Mouse (Mus musculus) adrenal gland, adult 8-10 months (tissue): ENCODE data around the gene Greb1. TPM values are rescaled to one million over a fixed set of nuclear protein-coding genes. Genes with fewer than 3 reads are reported as not detected.

Experiments
- DNase-seq: peaks from one replicate; pipeline ENCODE4 v3.0.0; 2022
- total RNA-seq, 4 experiments: library from RNA; stranded (reverse); gene quantifications; 2 replicates each; pipeline ENCODE4 v1.2.4; 2022

Gene Greb1
- 100 to 1,000 TPM in 2 of 4 experiments, 10 to 100 TPM in 2; 48.1 to 255 (median 118) TPM for total RNA-seq

DNA sequence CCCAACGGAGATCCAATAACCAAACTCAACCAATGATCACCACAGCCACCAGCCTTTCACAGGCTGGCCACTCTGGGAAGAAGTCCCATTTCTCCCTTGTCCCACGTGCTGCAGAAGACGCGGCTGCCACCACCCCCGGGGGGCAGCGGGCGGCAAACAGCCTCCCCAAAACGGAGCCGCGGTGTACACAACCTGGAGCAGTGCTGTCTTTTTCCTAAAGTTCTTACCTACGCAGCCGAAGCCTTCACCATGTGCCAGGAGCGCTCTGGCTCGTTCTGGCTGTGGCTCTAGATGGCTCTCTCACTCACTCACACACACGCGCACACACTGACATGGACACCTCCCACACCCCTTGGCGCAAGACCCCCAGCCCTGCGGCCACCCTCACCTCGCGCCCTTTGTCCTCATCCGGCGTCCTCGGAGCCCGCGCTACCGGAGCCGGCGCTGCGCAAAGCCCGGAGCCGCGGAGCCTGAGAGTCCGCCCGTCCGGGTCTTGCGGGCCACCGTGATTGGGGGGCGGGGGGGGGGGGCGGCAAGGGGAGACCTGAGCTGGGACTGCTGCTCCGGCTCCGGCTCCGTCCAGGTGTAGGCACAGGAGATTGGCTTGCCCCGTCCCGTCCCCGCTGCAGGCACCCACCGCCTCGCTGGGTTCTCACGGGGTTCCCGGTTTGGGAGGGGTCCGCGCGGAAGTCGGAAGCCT lies at the start of gene Greb1:
Greb1 (minus strand) TSS at position 628 of the 700 bp plus-strand sequence.
- DNase-seq: no peak

DNA sequence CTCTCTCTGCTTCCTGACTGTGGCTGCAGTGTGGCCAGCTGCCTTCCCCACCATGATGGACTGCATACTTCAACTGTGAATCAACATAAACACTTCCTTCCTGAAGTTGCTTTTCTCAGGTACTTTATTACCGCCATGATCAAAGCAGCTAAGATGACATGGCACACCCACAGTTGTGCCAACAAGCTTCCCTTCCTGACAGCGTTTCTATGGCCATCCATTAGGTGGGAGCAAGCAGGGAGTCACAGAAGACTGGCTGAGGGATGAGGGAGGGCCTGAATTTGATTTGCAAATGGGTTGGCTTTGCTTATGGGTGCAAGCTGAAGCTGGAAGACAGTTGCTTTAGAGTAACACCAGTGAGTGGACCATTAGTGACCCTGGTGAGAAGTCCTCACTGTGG lies 49.1 kb upstream of the Greb1 start:
- DNase-seq: no peak

DNA sequence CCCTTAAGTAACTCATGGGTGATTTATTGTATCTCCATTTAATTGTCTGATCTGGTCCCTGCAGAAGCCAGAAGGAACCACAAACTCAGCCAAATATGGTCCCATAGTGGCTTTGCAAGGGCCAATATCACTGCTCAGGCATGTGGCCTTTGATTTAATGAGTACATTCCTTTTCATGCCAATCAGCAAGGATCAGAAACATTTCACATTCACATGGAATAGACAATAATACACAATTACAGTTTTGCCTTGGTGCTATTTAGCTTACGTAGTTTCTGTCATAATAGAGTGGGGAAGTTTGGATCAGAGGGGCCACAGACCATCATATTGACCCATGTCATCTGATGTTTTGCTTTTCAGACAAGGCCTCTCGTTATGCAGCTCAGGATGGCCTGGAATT lies 47.8 kb upstream of the Greb1 start:
- DNase-seq: no peak

DNA sequence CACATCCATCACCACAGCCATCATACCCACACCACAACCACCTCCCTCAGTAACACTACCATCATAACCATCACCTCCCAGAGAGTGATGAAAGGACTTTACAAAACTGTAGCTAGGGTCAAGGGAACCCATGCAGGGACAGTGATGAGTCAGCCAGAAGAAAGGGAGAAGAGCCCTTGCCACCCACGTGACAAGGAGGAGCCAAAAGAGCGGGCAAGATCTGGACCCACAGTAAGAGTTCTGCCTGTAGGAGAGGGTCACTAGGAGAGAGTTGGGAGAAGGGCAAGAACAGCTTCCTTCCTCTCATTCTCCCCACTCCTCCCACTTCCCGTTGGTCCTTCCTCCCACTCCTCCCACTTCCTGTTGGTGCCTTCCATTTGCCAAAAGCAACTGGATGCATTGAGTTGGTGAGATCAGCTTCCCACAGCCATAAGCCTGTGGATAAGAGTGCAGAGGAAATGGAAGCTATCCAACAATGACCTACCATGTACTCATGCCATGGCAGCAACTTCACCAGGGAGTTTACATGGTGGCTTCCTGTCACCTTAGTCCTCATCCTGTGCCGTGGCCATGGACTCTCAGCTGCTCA lies 46.6 kb upstream of the Greb1 start:
- peak; percentile 41 for DNase-seq

DNA sequence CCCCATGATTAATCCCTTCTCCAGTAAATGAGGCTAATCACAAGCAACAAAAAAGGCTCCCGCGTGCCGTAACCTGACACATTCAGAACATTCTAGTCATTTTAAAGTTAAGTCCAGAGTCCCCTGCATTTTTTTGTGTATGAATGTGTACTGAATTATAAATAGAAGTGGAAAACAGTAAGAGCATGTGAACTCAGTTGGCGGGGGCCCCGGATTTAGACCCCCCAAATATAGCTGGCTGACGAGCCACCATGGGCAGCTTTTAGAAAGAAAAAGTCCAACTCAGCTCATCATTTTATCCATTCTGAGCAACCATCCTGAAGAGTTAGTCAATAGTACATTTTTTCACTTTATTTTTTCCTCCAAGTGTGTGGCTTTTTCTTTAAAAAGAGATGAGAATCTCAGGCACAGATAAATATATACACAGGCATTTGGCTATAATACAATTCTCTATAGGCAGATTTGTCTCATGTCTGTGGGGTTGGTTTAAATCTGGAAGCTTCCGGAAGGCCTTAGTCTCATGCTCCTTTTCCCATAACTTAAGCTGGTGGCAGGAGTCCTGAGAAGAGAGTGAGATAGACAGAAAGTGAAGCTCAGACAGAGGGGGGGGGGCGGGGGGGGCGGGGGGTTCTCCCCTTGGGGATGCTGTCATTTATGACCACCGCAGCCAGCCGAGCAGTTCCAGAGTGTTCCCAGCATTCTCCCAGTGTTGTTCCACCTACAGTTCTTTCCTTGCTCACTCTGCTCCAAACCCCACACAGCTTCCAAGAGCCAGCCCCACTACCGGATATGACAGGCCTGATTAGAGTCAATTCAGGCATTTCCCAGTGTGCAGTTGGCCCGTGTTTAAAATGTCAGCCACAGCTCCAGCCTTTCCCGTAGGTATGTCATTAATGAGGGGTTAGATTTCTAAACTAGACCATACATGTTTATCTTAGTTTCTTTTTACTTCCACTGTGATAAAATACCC lies 44.2 kb upstream of the Greb1 start:
- no peak for DNase-seq

DNA sequence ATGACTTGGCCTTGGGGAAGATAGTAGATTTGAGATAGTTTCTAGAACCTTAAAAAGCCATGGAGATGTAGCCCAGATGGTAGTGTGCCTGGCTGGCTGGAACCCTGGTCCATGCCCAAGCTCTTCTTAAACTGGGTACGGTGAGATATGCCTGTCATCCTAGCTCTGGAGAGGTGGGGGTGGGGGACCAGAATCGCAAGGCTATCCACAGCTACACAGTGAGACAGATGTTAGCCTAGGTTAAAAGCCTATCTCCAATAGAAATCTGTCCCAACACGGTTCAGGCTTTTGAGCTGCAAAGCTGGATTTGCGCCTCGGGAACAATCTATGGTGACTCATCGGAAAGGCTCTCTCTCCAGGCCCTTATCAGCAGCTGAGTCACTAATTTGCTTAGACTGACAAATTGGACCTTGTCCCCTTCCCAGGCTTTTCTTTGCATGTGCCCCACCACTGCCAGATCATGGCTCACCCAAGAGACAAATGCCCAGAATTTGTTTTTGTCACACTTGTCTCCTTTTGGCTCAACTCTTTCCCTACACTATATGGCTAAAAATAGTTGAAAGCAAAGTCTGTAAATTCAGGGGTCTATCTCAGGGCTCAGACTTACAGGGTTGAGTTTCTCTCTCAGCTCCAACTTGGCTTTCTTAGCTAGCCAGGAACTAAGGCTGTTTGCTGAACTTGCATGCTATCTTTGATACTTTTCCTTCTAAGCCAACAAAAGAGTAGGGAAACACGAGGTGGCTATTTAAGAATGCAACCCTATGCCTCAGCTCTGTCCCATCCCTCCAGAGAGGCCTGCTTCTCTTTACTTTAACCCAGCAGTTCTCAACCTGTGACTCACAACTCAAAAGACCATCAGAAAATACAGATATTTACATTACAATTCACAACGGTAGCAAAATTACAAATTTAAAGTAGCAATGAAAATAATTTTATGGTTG lies 40.4 kb upstream of the Greb1 start:
- peak; percentile 86 for DNase-seq

DNA sequence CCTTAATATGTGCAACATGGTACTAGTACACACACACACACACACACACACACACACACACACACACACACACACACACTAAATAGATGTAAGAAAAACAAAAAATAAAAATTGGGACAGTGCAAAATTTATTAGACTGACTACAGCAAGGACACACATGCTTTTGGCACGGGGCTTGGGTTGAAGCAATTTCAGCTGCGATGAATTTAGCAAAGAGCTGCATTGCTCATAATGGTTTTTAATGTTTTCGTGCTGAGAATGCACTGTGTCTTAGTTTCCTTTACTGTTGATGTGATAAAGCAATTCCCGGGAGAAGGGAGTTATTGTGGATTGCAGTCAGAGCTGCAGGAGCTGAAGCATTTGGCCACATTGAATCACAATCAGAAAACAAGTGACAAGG lies 37.1 kb upstream of the Greb1 start:
- DNase-seq: peak; percentile 72

DNA sequence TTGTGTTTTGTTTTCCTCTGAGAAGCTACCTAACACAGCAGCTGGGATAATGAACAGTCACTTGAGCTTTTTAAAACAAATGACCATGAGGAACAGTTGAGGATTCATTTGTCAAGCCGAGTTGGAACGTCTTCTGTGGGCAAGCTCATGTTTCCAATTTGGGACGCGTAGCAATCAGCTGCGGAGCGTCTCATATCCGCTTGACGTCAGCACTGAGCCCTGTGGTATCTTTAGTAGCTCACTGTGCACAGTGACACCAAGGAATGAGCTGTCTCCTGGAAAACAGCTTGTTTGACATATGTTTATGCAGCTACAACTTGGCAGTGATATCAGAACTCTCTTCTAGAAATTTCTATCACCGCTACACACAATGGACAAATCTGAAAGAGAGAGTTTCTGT lies 35.5 kb upstream of the Greb1 start:
- DNase-seq: peak; percentile 68

DNA sequence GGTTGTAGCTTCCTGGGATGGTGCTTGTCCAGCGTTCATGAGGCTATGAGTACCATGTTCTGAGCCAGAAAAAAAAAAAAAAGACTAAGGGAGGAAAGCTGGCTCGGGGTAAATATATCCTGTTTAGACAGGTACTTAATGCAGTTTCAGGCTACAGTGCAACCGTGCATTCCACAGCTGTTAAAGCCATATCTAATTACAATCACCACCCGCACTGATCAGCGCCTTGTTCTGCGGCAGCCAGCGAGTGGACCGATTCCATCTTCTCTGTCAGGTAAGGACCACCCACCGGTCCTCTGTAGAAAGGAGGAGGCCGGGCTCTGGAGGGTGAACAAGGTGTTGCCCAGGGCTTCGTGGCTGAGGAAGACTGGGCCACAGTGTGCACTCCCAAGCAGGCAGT lies 34.0 kb upstream of the Greb1 start:
- DNase-seq: no peak

DNA sequence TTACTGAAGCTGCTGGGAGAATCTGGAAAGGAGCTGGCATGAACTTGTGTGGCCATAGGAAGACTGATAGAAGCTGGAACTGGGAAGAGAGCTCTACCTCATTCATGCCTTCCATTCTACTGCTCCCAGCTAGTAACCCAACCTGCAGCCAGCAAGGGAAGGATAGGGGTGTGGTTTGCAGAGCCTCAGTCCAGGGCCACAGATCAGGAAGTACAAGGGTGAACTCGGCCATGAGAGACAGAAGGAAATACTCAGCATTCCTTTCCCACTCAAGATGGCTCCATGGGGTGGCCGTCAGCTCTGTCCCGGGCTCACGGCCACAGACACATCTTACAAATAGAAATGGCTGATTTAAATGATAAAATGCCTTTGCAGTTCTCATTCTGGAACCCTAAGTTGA lies 30.4 kb upstream of the Greb1 start:
- no peak for DNase-seq

DNA sequence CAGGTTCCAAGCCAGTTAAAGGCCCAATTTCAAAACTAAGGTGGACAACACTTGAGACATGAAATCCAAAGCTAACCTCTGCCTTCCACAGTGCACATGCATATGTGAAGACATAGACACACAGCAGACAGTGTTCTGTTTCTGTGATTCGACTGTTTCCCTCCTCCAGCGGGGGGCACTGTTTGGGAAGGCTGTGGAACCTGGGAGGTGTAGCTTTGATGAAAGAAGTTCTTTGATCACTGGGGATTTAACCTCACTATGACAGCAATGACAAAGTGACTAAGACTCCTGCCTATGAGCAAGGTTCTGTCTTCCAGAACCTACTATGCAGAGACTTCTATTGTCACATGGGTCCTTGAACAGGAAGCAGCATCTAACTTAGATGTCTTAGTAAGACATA lies 29.1 kb upstream of the Greb1 start:
- DNase-seq: no peak

DNA sequence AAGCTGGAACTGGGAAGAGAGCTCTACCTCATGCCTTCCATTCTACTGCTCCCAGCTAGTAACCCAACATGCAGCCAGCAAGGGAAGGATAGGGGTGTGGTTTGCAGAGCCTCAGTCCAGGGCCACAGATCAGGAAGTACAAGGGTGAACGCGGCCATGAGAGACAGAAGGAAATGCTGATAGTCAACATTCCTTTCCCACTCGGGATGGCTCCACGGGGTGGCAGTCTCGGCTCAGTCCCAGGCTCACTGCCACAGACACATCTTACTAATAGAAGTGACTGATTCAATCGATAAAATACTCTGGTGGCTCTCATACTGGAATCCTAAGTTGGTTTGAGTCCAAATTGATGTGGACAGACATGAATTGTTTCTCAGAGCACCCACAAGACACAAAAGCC lies 27.8 kb upstream of the Greb1 start:
- DNase-seq: peak; percentile 61

DNA sequence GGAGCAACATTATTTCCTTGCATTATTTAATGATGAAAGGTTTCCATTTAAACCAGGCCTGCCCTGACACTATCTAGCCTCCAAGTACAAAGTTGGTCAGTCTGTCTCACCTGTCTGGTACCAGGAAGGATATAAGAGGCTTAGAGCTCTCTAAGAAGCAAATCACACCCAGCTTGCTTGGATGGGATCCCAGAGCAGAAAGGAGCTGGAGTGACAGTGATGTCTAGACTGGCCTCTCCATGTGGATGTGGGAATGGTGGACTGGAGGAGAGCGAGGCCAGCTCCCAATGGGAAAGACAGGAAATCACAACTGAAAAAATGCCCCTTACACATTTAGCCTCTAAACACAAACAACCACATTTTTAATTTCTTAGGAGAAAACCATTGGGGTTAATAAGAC lies 23.0 kb upstream of the Greb1 start:
- DNase-seq: no peak

DNA sequence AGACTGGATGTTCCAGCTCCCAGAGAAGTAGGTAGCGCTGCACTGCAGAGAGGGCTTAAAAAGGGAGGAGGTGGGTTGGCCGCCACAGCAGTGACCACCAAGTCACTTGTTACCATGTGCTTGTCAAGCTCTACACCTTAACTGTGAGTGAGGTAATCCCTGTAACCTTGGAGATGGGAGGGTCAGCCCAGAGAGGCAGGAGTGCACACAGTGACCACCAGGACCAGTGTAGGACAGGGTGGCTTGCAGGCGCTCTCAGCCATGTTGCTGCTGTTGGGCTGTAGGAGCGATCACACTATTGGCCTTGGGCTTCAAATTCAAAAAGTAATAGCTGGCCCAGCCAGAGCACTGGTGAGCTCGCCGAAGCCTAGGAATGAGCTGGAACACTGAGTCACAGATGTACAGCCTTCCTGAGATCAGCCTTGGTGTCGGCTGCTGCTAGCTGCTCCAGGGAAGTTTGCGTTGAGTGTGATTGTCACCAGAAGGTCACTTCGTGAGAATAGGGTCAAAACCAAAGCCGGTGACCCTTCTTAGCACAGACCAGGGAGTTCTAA lies 21.6 kb upstream of the Greb1 start:
- peak; percentile 58 for DNase-seq

DNA sequence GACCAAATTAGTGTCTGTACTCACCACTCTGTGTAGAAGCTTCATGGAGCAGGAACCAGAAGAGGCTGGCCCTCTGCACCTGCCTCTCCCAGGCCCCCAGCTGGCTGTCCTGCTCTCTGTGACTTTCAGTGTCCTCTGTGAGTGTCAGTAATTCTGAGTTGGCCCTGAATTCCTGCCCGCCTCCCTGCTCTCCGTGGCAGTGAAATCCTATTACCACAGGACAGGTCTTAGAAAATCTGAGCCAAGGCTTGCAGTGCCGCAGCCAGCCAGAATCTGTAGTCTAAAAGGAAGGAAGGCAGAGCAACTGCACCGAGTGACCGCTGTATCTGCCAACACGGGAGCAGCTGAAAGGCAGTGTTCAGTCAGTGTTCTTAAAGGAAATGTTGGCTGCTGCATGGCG lies 20.1 kb upstream of the Greb1 start:
- DNase-seq: no peak

DNA sequence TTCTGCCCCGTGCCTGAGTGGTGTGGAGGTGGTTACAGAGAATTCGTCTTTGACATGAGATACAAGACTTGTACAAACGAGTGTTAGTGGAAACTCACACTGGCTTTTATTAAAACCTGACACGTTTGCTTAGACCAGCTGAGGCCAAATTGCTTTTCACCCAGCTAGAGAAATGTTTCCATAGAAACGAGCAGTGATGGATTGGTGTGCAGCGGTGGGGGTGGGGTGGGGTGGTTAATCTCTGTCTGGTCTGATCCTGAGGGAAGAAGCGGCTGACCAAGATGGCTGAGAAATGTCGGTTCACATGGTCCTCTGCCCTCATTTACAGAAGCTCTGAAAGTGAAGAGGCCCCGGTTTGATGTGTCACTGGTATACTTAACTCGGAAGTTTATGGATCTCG lies 17.8 kb upstream of the Greb1 start:
- DNase-seq: no peak

DNA sequence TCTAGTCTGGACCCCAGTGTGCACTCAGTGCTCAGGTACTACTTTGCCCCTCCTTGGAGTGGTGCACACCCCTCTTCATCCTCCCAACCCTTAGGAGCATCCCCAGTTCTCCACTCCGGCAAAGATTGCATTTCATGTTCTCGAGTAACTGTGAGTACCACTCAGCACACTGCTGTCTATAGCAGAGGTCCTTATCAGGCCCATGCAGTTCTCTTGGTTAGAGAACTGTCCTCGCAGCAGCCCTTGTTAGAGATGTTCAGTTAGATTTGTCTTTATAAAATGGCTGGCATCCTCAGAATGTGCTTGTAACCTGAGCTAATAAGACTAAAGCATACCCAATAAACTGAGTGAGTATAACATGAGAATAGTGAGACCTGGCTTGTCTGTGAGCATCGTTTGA lies 16.5 kb upstream of the Greb1 start:
- no peak for DNase-seq

DNA sequence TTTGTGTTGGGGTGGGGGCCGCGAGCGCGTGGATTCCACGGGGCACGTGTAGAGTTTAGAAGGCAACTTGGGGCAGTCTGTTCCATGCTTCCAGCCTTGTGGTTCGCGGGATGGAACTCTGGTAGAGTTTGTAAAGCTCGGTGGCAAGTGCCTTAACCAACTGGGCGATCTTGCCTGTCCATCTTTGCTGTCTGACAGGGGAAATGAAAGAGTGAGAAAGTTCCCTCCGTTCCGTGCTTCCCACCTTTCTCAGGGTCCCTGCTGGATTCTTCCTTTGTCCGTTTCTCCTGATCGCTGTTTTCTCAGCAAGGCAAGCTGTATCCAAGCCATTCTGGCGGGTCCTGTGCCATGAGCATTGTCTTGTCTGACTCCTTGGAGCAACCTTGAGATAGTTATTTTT lies 10.8 kb upstream of the Greb1 start:
- no peak for DNase-seq

DNA sequence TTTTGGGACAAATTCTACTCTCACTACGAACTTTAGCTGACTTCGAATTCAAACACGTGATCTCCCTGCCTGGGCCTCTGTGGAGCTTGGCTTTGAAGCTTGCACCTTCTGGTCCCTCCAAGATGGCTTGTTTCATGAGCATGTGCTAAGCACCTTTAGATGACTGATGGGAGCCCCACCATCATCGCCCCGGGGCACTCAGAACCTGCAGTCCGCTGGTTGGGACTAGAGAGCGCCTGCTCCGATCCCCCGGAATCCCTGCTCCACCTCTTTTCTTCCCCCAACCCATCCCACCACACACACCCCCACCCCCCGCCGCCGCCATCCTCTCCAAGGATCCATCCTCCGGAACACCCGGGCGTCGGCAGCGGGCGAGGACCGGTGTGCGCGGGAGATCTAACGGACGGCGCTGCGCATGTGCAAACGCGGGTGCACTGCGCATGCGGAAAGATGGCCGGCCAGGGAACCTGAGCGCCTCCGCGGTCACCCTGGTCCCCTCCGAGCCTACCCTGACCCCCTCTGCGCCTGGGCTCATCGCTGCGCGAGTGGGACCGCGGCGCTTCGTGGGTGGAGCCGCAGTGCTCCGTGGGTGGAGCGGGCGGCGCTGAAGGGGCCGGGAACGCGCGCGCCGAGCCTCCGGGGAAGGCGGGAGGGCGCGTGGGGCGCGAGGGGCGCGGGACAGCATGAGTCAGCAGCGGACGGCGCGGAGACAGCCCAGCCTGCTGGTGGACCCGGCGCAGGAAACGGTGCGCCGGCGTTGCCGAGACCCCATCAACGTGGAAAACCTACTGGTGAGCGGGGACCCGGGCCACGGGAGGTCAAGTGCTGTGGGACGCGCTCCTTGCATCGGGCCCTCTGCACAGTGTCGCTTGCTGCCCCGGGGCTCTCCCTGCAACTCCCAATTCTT lies 10.1 kb upstream of the Greb1 start, which contains the start of gene E2f6:
E2f6 (plus strand) TSS at position 439 of the 907 bp plus-strand sequence.
- peak; percentile 65 for DNase-seq

DNA sequence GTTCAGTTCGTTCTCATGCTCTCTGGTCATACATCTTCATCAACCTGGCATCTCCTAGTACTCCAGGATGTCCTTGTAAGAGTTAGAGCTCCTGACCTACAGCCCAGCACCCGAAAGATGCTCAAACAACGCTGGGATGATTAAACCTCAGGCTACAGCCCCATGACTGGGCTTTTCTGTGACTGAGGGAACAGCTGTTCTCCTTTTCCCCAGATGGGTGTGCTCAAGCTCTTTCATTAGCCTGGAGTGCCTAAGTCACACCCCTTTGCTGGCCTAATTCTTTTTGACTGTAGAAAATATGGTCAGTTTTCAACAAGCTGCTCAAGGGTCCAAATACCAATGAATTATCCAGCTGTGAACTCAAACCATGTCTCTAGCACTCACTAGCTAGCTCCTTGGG lies 7.4 kb upstream of the Greb1 start:
- DNase-seq: no peak

DNA sequence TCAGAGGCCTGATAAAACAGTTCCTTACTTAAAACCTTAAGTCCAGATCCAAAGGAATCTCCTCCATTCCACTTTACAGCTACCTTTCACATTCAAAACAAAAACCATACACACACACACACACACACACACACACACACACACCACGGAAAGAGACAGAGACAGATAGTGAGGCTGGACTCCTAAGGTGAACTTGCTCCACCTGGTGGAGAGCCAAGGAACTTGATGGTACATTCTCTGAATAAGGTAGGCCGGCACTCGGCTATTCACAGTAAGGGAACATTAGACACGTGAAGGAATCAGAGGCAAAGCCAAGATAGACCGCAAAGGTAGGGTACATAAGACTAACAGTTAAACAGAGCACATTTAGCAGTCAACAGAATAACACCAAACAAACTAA lies 4.8 kb upstream of the Greb1 start:
- peak; percentile 65 for DNase-seq
